Mouse (Mus musculus): Measurements from ENCODE around the gene Kirrel3. TPM values are rescaled to one million over a fixed set of nuclear protein-coding genes. Genes with fewer than 3 reads are reported as not detected.

Kirrel3 gene
- polyA plus RNA-seq, 1 experiment from 2014 or later, result 6.0 TPM

DNA sequence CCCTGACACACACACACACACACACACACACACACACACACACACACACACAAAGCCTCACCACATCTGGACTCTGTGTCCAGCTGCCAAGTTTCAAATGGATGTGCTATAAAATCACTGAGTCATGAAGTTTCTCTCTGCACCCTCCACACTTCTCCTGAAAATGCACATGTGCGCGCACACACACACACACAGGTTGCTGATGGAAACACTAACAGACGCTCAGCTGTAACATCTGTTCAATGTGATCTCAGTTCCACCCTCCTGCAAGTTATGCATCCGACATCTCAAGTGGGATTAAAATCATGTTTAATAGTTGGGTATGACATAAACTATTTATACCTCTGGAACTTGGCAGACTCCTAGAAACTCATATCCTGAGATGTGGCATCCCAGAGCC is 518.4 kb downstream of the Kirrel3 start:
- 88% methylated on average over 4 of the region's 4 CpGs for WGBS
- Histone ChIP-seq H3K36me3 (ENCODE audit: control insufficient read depth, insufficient read depth, low read length) (no peaks in the 10 kb centered on the region), H3K9me3 (ENCODE audit: control insufficient read depth, low read length) (no peaks in the 10 kb centered on the region), H3K27ac (ENCODE audit: low read depth, low read length) (no peak overlapping the region), H3K4me3 (ENCODE audit: low read depth, low read length) (no peak overlapping the region), H3K27me3 (ENCODE audit: control insufficient read depth, insufficient read depth, low read length) (no peaks in the 10 kb centered on the region), H3K9ac (ENCODE audit: low read length) (no peak overlapping the region), H3K4me2 (no peak overlapping the region), H3K4me1 (ENCODE audit: control insufficient read depth, insufficient read depth, low read length) (no peaks in the 10 kb centered on the region)
- DNase-seq (ENCODE audit: low spot score, missing footprints) (no peak), ATAC-seq (ENCODE audit: low FRiP score) (no peak)

GRCm38 (mm10) chr9:35007697-35008341 is 522.1 kb downstream of the Kirrel3 start:
- no peak overlapping the region for H3K4me2 ChIP-seq
- no peaks in the 10 kb centered on the region for H3K36me3 ChIP-seq (ENCODE audit: control insufficient read depth, insufficient read depth, low read length)
- no peaks in the 10 kb centered on the region for H3K27me3 ChIP-seq (ENCODE audit: control insufficient read depth, insufficient read depth, low read length)
- H3K4me1 ChIP-seq (ENCODE audit: control insufficient read depth, insufficient read depth, low read length), result no peaks in the 10 kb centered on the region
- DNase-seq (ENCODE audit: low spot score, missing footprints) (no peak), ATAC-seq (ENCODE audit: low FRiP score) (no peak)
- H3K4me3 ChIP-seq (ENCODE audit: low read depth, low read length), result no peak overlapping the region
- H3K9me3 ChIP-seq (ENCODE audit: control insufficient read depth, low read length), result no peaks in the 10 kb centered on the region
- 82% methylated on average over 14 of the region's 14 CpGs for whole genome bisulfite sequencing
- H3K27ac ChIP-seq (ENCODE audit: low read depth, low read length), result no peak overlapping the region
- no peak overlapping the region for H3K9ac ChIP-seq (ENCODE audit: low read length)

- Histone ChIP-seq H3K36me3 (ENCODE audit: control insufficient read depth, insufficient read depth, low read length) (no peaks in the 10 kb centered on the region), H3K9me3 (ENCODE audit: control insufficient read depth, low read length) (no peaks in the 10 kb centered on the region), H3K9ac (ENCODE audit: low read length) (no peak overlapping the region), H3K4me1 (ENCODE audit: control insufficient read depth, insufficient read depth, low read length) (no peaks in the 10 kb centered on the region), H3K27me3 (ENCODE audit: control insufficient read depth, insufficient read depth, low read length) (no peaks in the 10 kb centered on the region), H3K4me3 (ENCODE audit: low read depth, low read length) (no peak overlapping the region), H3K4me2 (no peak overlapping the region), H3K27ac (ENCODE audit: low read depth, low read length) (no peak overlapping the region)
- ATAC-seq (ENCODE audit: low FRiP score) (no peak; the same call in 1 of the 2 replicates), DNase-seq (ENCODE audit: low spot score, missing footprints) (no peak)
- 55% methylated on average over 4 of the region's 4 CpGs for WGBS
These were observed 531.1 kb downstream of the Kirrel3 start for GRCm38 (mm10) chr9:35016762-35017161.

DNA sequence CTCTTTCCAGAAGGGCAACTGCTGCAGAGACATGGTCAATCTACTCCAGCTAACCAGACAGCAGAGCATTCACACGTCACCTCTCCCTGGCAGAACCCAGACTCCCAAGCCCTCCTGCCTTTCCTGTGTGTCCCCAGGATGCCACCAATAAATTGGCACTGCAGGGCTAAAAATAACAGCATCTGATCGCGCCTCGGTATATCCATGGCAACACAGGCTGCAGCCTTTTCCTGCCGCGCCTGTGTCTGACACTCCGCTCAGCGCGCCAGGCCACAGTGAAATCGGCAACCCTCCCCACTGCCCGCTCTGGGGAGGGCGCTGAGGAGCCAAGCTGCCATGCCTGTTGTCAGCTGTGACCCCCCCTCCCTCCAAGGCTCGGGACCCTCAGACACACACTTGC is 531.9 kb downstream of the Kirrel3 start:
- no peaks in the 10 kb centered on the region for H3K4me1 ChIP-seq (ENCODE audit: control insufficient read depth, insufficient read depth, low read length)
- no peak overlapping the region for H3K4me2 ChIP-seq
- H3K9ac ChIP-seq (ENCODE audit: low read length), result no peak overlapping the region
- no peaks in the 10 kb centered on the region for H3K36me3 ChIP-seq (ENCODE audit: control insufficient read depth, insufficient read depth, low read length)
- DNase-seq (ENCODE audit: low spot score, missing footprints), result no peak
- H3K9me3 ChIP-seq (ENCODE audit: control insufficient read depth, low read length), result no peaks in the 10 kb centered on the region
- H3K27ac ChIP-seq (ENCODE audit: low read depth, low read length), result no peak overlapping the region
- H3K27me3 ChIP-seq (ENCODE audit: control insufficient read depth, insufficient read depth, low read length), result no peaks in the 10 kb centered on the region
- no peak for ATAC-seq (ENCODE audit: low FRiP score)
- 48% methylated on average over 13 of the region's 13 CpGs for WGBS
- no peak overlapping the region for H3K4me3 ChIP-seq (ENCODE audit: low read depth, low read length)

DNA sequence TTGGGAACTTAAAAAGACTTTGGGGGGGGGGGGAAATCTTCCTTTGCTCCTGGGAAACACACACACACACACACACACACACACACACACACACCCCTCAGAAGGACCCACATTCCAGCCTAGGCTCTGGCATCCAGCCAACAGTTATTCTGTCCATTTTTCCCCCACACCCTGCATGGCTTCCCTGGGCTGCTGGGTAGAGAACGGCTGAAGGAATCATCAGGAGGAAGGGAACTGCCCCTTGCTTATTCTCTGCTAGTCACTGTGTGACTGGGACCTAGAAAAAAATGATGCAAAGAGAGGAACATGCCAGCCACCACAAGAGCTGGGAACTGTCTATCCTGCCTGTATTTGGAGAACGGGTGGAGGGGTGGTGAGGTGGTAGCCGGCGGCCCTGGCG is 532.4 kb downstream of the Kirrel3 start:
- Histone ChIP-seq H3K4me1 (ENCODE audit: control insufficient read depth, insufficient read depth, low read length) (no peaks in the 10 kb centered on the region), H3K9ac (ENCODE audit: low read length) (no peak overlapping the region), H3K27ac (ENCODE audit: low read depth, low read length) (no peak overlapping the region), H3K4me3 (ENCODE audit: low read depth, low read length) (no peak overlapping the region), H3K27me3 (ENCODE audit: control insufficient read depth, insufficient read depth, low read length) (no peaks in the 10 kb centered on the region), H3K36me3 (ENCODE audit: control insufficient read depth, insufficient read depth, low read length) (no peaks in the 10 kb centered on the region), H3K9me3 (ENCODE audit: control insufficient read depth, low read length) (no peaks in the 10 kb centered on the region), H3K4me2 (no peak overlapping the region)
- no peak for ATAC-seq (ENCODE audit: low FRiP score)
- 61% methylated on average over 5 of the region's 5 CpGs for WGBS
- DNase-seq (ENCODE audit: low spot score, missing footprints), result no peak

- H3K4me2 ChIP-seq, result no peak overlapping the region
- peak; percentile 71 for ATAC-seq (ENCODE audit: low FRiP score)
- no peaks in the 10 kb centered on the region for H3K9me3 ChIP-seq (ENCODE audit: control insufficient read depth, low read length)
- H3K36me3 ChIP-seq (ENCODE audit: control insufficient read depth, insufficient read depth, low read length), result no peaks in the 10 kb centered on the region
- 9% methylated on average over 3 of the region's 3 CpGs for WGBS
- no peak overlapping the region for H3K9ac ChIP-seq (ENCODE audit: low read length)
- H3K4me1 ChIP-seq (ENCODE audit: control insufficient read depth, insufficient read depth, low read length), result no peaks in the 10 kb centered on the region
- no peak overlapping the region for H3K4me3 ChIP-seq (ENCODE audit: low read depth, low read length)
- 0 out of 2 replicates have a peak, but pooled peaks cover 2% of the 10 kb centered on the region for H3K27me3 ChIP-seq (ENCODE audit: control insufficient read depth, insufficient read depth, low read length)
- DNase-seq (ENCODE audit: low spot score, missing footprints), result peak; percentile 96
- no peak overlapping the region for H3K27ac ChIP-seq (ENCODE audit: low read depth, low read length)
These were observed 533.7 kb downstream of the Kirrel3 start for GRCm38 (mm10) chr9:35019372-35019771.

- Histone ChIP-seq H3K36me3 (ENCODE audit: control insufficient read depth, insufficient read depth, low read length) (no peaks in the 10 kb centered on the region), H3K4me1 (ENCODE audit: control insufficient read depth, insufficient read depth, low read length) (0 out of 2 replicates have a peak, but pooled peaks cover 2% of the 10 kb centered on the region), H3K4me3 (ENCODE audit: low read depth, low read length) (no peak overlapping the region), H3K27ac (ENCODE audit: low read depth, low read length) (no peak overlapping the region), H3K4me2 (no peak overlapping the region), H3K9ac (ENCODE audit: low read length) (no peak overlapping the region), H3K9me3 (ENCODE audit: control insufficient read depth, low read length) (no peaks in the 10 kb centered on the region), H3K27me3 (ENCODE audit: control insufficient read depth, insufficient read depth, low read length) (0 out of 2 replicates have a peak, but pooled peaks cover 2% of the 10 kb centered on the region)
- WGBS, result 64% methylated on average over 11 of the region's 11 CpGs
- ATAC-seq (ENCODE audit: low FRiP score) (0 out of 2 replicates have a peak, but pooled peaks have one; percentile 8), DNase-seq (ENCODE audit: low spot score, missing footprints) (no peak)
These were observed 534.4 kb downstream of the Kirrel3 start for GRCm38 (mm10) chr9:35020015-35020653.

DNA sequence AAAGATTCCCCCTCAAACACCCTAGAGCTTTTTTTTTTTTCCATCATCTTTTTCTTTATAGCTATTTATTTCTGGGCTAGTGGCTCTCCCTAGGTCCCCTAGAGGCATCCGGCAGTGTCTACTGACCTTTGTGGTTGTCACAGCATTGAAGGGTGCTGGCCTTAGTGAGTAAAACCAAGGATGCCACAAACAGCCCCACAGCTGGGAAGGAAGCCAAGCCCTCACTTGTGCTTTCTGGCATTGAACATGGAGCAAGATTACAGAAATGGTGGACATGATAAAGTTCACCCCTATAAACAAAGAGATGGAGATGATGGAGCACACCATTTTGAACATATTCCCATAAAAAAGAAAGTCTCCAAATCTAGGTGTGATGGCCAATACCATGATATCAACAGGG is 536.0 kb downstream of the Kirrel3 start:
- 90% methylated on average over 1 of the region's 1 CpGs for WGBS
- ATAC-seq (ENCODE audit: low FRiP score) (no peak), DNase-seq (ENCODE audit: low spot score, missing footprints) (no peak)
- H3K9ac ChIP-seq (ENCODE audit: low read length), result no peak overlapping the region
- H3K4me2 ChIP-seq, result no peak overlapping the region
- 0 out of 2 replicates have a peak, but pooled peaks cover 2% of the 10 kb centered on the region for H3K27me3 ChIP-seq (ENCODE audit: control insufficient read depth, insufficient read depth, low read length)
- H3K9me3 ChIP-seq (ENCODE audit: control insufficient read depth, low read length), result no peaks in the 10 kb centered on the region
- H3K4me3 ChIP-seq (ENCODE audit: low read depth, low read length), result no peak overlapping the region
- H3K4me1 ChIP-seq (ENCODE audit: control insufficient read depth, insufficient read depth, low read length), result 0 out of 2 replicates have a peak, but pooled peaks cover 2% of the 10 kb centered on the region
- no peaks in the 10 kb centered on the region for H3K36me3 ChIP-seq (ENCODE audit: control insufficient read depth, insufficient read depth, low read length)
- no peak overlapping the region for H3K27ac ChIP-seq (ENCODE audit: low read depth, low read length)

Data from midbrain, embryonic 11.5 days (tissue).